Mouse (Mus musculus): ENCODE results near the gene Sfi1. TPM values are rescaled to one million over a fixed set of nuclear protein-coding genes. Genes with fewer than 3 reads are reported as not detected.

The Sfi1 gene
- 14.4 and 16.4 TPM in 2 replicates for polyA plus RNA-seq (2015; fragmentation: Nextera tagmentation; extraction: Ambion mirVana)

DNA sequence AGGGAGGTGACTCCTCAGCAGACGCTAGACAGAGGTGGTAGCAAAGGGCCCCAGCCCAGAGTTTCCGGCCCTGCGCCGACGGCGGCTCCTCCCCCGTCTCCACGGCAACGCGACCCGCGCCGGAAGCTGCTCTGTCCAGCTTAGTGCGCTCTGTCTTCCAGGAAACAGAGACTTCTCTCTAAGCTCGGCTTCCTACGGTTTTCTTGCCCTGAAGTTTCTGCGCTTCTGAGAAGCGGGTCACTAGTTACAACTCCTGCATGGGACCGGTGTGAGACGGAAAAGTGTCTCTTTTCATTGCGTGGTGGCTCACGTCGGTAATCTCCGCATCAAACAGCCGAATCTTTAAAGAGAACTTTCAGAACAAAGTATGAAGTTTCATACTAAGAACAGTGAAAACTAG lies at the start of gene Sfi1:
Gene Sfi1, minus strand, starts transcription at position 101 of the 400 bp plus-strand sequence.
- Histone ChIP-seq H3K9ac (no peak within 1 kb of the TSS), H3K4me1 (no peaks in the 10 kb centered on the region), H3K9me3 (no peaks in the 10 kb centered on the region), H3K36me3 (no peaks in the 10 kb centered on the region), H3K27ac (no peak within 1 kb of the TSS), H3K4me3 (replicated peaks) (no peak within 1 kb of the TSS), H3K27me3 (replicated peaks) (no peaks in the 10 kb centered on the region), H3K4me2 (no peak within 1 kb of the TSS)
- WGBS = 84% methylated on average over 25 of the region's 25 CpGs
- ATAC-seq (ENCODE audit: insufficient read depth, low FRiP score, low read depth) = no peak

DNA sequence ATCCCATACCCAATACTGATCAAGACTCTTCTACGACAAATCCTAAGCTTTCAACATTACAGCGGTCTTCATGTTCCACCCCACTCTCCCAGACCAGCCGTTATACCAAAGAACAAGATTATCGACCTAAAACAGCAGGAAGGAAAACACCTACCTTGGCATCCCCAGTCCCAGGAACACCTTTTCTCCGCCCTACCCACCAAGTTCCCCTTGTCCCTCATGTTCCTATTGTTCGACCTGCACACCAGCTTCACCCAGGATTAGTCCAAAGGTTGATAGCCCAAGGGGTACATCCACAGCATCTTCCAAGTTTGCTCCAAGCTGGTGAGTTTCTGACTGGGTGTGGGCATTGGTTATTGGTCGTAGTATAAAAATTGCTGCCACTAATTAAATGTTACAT lies 49.1 kb upstream of the Sfi1 start:
- Histone ChIP-seq H3K27me3 (replicated peaks) (no peaks in the 10 kb centered on the region), H3K27ac (no peak overlapping the region), H3K4me3 (replicated peaks) (no peak overlapping the region), H3K36me3 (peaks cover 74% of the 10 kb centered on the region), H3K9ac (no peak overlapping the region), H3K4me2 (no peak overlapping the region), H3K4me1 (no peaks in the 10 kb centered on the region), H3K9me3 (no peaks in the 10 kb centered on the region)
- no peak for ATAC-seq (ENCODE audit: insufficient read depth, low FRiP score, low read depth)
- 93% methylated on average over 7 of the region's 7 CpGs for WGBS

DNA sequence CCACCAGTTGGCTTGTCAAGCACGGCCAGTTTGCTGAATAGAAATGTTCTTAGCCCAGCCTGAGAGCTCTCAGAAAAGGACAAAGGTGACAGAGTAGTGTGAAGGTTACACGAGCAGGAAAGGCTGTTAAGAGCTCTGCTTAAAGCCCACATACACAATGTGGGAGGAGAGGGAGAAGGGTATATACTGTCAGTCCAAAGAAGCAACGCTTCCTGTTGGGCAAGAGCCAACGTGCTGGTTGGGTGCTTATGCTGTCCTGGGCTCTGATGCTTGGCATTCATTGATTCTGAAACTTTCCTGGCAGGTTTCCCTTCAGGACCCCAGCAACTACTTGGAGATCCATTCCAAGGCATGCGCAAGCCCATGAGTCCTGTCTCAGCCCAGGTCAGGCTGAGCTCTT lies 42.0 kb upstream of the Sfi1 start:
- peaks cover 51% of the 10 kb centered on the region for H3K36me3 ChIP-seq

DNA sequence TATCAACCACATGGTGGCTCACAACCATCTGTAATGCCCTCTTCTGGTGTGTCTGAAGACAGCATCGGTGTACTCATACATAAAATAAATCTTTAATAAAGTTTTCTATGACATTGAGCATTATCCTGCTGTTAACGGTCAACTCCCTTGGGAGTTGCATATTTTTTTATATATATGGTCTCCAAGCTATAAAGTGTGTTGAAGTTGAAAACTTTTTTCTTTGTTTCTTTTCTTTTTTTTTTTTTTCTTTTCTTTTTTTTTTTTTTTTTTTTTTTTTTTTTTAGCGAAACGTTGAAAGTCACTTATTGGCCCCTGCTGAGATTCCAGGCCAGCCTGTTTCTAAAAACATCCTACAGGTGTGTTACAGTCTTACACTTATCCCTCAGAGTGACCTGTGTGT lies 40.4 kb upstream of the Sfi1 start:
- no peak for ATAC-seq (ENCODE audit: insufficient read depth, low FRiP score, low read depth)
- Histone ChIP-seq H3K4me1 (no peaks in the 10 kb centered on the region), H3K27me3 (replicated peaks) (no peaks in the 10 kb centered on the region), H3K9me3 (no peaks in the 10 kb centered on the region), H3K9ac (no peak overlapping the region), H3K27ac (no peak overlapping the region), H3K4me2 (no peak overlapping the region), H3K36me3 (peaks cover 44% of the 10 kb centered on the region), H3K4me3 (replicated peaks) (no peak overlapping the region)
- WGBS = 95% methylated on average over 4 of the region's 4 CpGs

More for the DNA sequence above, 42.0 kb upstream of the Sfi1 start:
- Histone ChIP-seq H3K9me3 (no peaks in the 10 kb centered on the region), H3K27me3 (replicated peaks) (no peaks in the 10 kb centered on the region), H3K4me1 (no peaks in the 10 kb centered on the region), H3K27ac (no peak overlapping the region), H3K4me3 (replicated peaks) (no peak overlapping the region), H3K4me2 (no peak overlapping the region), H3K9ac (no peak overlapping the region)
- 81% methylated on average over 5 of the region's 5 CpGs for WGBS
- ATAC-seq (ENCODE audit: insufficient read depth, low FRiP score, low read depth) = no peak

DNA sequence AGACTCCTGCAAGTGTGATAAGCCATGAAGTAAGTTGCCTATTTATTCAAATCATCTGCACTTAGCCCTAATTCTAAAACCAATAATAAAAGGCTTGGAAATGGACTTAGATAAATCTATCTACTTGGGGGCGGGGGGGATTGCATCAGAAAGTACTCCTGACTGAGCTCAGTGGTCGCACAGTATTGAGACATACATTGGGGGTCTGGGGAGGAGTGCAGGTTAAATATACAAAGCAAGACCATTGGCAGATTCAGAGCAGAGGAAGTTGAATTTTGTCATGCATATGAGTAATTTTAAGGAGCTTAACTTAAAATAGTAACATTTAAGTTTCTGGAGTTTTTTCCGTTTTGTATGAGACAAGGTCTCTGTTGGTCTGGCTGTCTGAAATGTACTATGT lies 39.0 kb upstream of the Sfi1 start:
- Histone ChIP-seq H3K4me1 (no peaks in the 10 kb centered on the region), H3K27me3 (replicated peaks) (no peaks in the 10 kb centered on the region), H3K9ac (no peak overlapping the region), H3K4me2 (no peak overlapping the region), H3K36me3 (peaks cover 37% of the 10 kb centered on the region), H3K27ac (no peak overlapping the region), H3K4me3 (replicated peaks) (no peak overlapping the region), H3K9me3 (no peaks in the 10 kb centered on the region)
- ATAC-seq (ENCODE audit: insufficient read depth, low FRiP score, low read depth) = no peak
- WGBS = 80% methylated on average over 3 of the region's 3 CpGs

DNA sequence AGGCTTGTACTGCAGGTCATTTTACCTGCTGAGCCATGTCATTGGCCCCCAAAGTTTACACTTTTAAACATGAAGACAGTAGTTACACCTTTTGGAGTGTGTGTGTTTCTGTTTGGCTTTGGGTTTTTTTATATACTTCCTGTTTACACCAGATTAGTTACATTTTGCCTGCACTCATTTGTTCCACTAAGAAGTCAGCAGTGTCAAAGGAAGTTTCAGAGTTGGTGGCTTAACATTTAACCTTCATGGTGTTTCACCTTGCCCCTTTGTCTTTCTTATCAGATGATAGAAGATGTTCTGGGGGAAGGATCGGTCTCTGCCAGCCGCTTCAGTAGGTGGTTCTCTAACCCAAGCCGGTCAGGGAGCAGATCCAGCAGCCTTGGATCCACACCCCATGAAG lies 33.9 kb upstream of the Sfi1 start:
- Histone ChIP-seq H3K4me3 (replicated peaks) (no peak overlapping the region), H3K27ac (no peak overlapping the region), H3K9ac (no peak overlapping the region), H3K9me3 (no peaks in the 10 kb centered on the region), H3K4me2 (no peak overlapping the region), H3K4me1 (no peaks in the 10 kb centered on the region), H3K27me3 (replicated peaks) (no peaks in the 10 kb centered on the region), H3K36me3 (peaks cover 39% of the 10 kb centered on the region)
- 91% methylated on average over 3 of the region's 3 CpGs for WGBS
- no peak for ATAC-seq (ENCODE audit: insufficient read depth, low FRiP score, low read depth)

DNA sequence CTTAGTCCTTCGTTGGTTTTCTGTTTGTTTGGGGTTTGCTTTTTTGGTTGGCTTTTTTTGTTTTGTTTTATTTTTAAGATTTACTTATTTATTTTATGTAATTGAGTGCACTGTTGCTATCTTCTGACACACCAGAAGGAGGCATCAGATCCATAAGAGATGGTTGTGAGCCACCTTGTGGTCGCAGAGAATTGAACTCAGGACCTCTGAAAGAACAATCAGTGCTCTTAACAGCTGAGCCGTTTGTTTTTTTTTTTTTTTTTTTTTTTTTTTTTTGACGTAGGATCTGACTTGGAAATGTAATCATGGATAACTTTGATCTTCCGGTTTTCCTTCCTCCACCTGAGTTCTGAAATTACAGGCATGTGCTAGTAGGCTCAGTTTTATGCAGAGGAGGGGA lies 29.8 kb upstream of the Sfi1 start:
- Histone ChIP-seq H3K4me2 (no peak overlapping the region), H3K36me3 (peaks cover 52% of the 10 kb centered on the region), H3K9ac (no peak overlapping the region), H3K9me3 (no peaks in the 10 kb centered on the region), H3K27me3 (replicated peaks) (no peaks in the 10 kb centered on the region), H3K4me1 (no peaks in the 10 kb centered on the region), H3K4me3 (replicated peaks) (no peak overlapping the region), H3K27ac (no peak overlapping the region)
- ATAC-seq (ENCODE audit: insufficient read depth, low FRiP score, low read depth) = no peak
- WGBS = 72% methylated on average over 5 of the region's 5 CpGs

DNA sequence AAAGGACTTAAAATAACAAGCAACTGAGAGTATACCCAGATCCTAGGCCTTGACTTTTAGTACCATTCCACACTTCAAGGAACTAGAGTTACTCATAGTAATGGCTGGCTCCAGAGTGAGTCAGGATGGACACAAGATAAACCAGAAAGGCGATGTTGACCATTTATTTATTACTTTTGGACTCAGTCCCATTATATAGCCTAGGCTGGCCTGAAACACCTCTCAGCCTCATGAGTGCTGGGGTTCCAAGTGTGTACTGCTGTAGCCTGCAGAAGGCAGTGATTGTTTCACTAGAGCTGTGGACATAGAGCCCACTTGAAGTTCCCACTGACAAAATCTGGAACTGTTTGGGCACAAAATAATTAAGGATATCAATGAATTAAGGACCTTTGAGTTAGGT lies 19.3 kb upstream of the Sfi1 start:
- no peak overlapping the region for H3K9ac ChIP-seq
- H3K36me3 ChIP-seq = peaks cover 16% of the 10 kb centered on the region
- no peaks in the 10 kb centered on the region for H3K4me1 ChIP-seq
- no peak overlapping the region for H3K27ac ChIP-seq
- ATAC-seq (ENCODE audit: insufficient read depth, low FRiP score, low read depth) = no peak
- no peak overlapping the region for H3K4me3 ChIP-seq (replicated peaks)
- 73% methylated on average over 1 of the region's 1 CpGs for WGBS
- H3K4me2 ChIP-seq = no peak overlapping the region
- no peaks in the 10 kb centered on the region for H3K27me3 ChIP-seq (replicated peaks)
- no peaks in the 10 kb centered on the region for H3K9me3 ChIP-seq

DNA sequence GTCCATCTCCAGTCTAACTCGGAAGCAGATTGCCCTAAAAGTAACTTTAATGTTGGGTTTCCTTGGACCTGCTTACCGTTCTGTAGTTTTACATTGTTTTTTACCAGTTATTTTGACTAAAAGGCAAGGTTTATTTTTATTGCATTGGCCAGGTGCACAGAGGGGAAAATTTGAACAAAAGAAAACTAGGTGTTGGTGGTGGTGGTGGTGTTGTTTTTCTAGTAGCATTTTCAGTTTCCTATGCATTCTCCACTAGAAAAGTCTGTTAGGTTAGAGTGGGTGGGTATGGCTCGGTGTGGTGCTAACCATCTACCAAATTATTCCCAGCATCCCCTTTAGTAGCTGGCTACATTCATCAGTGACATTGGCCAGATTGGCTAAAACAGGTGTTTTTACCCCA lies 13.5 kb upstream of the Sfi1 start:
- Histone ChIP-seq H3K36me3 (peaks cover 20% of the 10 kb centered on the region), H3K4me2 (no peak overlapping the region), H3K4me1 (no peaks in the 10 kb centered on the region), H3K9ac (no peak overlapping the region), H3K27me3 (replicated peaks) (no peaks in the 10 kb centered on the region), H3K9me3 (no peaks in the 10 kb centered on the region), H3K4me3 (replicated peaks) (no peak overlapping the region), H3K27ac (no peak overlapping the region)
- ATAC-seq (ENCODE audit: insufficient read depth, low FRiP score, low read depth) = no peak
- 95% methylated on average over 3 of the region's 3 CpGs for WGBS

DNA sequence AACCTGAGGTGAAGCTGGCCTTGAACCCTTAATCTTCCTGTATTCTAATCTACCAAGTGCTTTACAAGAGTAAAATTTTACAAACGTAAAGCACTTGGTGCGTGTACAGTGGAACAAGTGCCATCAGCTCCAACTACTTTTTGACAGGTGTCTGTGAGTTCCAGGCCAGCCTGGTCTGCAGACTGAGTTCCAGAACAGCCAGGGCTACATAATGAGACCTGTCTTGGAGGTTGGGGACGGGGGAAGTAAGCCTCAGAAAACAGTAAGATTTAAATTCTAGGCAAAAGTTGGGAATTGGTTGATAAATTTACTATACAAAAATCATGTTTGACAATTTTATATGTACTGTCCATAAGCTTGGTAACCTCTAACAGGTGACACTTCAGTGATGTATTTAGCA lies 11.9 kb upstream of the Sfi1 start:
- H3K27me3 ChIP-seq (replicated peaks) = no peaks in the 10 kb centered on the region
- no peak overlapping the region for H3K9ac ChIP-seq
- H3K4me2 ChIP-seq = no peak overlapping the region
- H3K36me3 ChIP-seq = peaks cover 20% of the 10 kb centered on the region; the same call in 1 of the 2 replicates
- H3K4me1 ChIP-seq = no peaks in the 10 kb centered on the region
- no peak overlapping the region for H3K4me3 ChIP-seq (replicated peaks)
- WGBS = 94% methylated on average over 3 of the region's 3 CpGs
- H3K27ac ChIP-seq = no peak overlapping the region
- no peaks in the 10 kb centered on the region for H3K9me3 ChIP-seq
- ATAC-seq (ENCODE audit: insufficient read depth, low FRiP score, low read depth) = no peak

DNA sequence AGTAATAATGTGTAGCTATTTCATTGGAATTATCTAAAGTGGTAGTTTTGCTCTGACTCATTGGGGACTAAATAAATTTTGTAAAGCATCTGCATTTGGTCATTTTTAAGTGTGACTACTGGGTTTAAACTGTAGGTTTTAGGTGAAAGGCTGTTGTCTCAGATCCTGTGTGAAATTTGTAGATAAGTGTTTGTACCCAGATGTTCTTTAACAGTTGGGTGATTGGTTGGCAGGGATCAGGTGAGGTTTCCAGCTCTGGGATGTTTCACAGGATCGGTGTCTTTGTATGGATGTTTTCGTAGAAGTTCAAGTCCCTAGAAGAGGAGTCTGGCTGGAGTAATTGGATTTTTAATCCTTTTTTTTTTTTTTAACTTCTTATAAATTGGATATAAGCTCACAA lies 10.5 kb upstream of the Sfi1 start:
- no peak overlapping the region for H3K27ac ChIP-seq
- H3K9ac ChIP-seq = no peak overlapping the region
- no peaks in the 10 kb centered on the region for H3K4me1 ChIP-seq
- peak overlapping the region; percentile 26; the same call in 1 of the 2 replicates for H3K4me2 ChIP-seq
- H3K27me3 ChIP-seq (replicated peaks) = no peaks in the 10 kb centered on the region
- ATAC-seq (ENCODE audit: insufficient read depth, low FRiP score, low read depth) = no peak
- H3K36me3 ChIP-seq = peaks cover 20% of the 10 kb centered on the region; the same call in 1 of the 2 replicates
- no peak overlapping the region; the same call in 1 of the 2 replicates for H3K4me3 ChIP-seq (replicated peaks)
- WGBS = 71% methylated on average over 2 of the region's 2 CpGs
- H3K9me3 ChIP-seq = no peaks in the 10 kb centered on the region

DNA sequence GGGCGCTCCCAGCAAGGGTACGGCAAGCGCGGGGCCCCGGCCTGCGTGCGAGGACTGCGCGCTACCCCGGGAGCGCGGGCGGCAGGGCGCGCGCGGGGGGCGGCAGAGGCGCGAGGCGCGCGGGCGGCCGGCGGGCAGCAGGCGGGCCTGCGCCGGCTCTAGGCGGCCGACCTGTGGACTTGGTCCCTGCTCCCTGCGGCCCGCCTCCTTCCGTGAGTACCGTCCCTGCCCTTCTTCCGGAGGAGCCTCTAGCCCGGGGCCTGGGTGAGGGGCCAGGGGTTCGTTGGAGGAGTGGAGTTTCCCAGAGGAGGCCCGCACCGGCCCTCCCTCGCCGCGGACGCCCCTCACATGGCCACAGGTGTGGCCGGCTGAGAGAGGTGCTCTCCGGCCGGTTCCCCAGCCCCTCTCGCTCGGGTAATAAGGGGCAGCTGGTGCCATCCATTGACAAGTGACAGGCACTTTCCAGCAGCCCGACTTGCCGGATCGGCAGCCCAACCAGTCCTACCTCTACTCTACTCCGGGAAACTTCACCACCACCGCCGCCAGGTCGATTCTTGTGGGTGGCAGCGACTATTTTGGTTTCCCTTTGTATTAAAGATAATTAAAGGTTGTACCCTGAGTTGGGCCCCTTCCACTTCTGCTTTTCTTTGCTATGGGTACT lies 9.6 kb upstream of the Sfi1 start:
- H3K27ac ChIP-seq = peak overlapping the region; percentile 33

More for the DNA sequence above, 9.6 kb upstream of the Sfi1 start:
- WGBS = under 1% methylated on average over 29 of the region's 57 CpGs
- Histone ChIP-seq H3K36me3 (peaks cover 20% of the 10 kb centered on the region; the same call in 1 of the 2 replicates), H3K4me1 (no peaks in the 10 kb centered on the region), H3K4me2 (peak overlapping the region; percentile 26), H3K9ac (peak overlapping the region; percentile 10; the same call in 1 of the 2 replicates), H3K4me3 (replicated peaks) (peak overlapping the region; percentile 42), H3K27me3 (replicated peaks) (no peaks in the 10 kb centered on the region), H3K9me3 (no peaks in the 10 kb centered on the region)
- ATAC-seq (ENCODE audit: insufficient read depth, low FRiP score, low read depth) = peak; percentile 31; the same call in 1 of the 2 replicates

Measured in stomach, embryonic 15.5 days (tissue).